Mouse (Mus musculus) MEL (cell line): Measurements from ENCODE around the gene Bpifa2.

Experiments
- BHLHE40 ChIP-seq: IDR thresholded peaks from 2 replicates; pipeline ENCODE4 v1.6.1; 2012; ENCODE audit warnings: low read depth, mild to moderate bottlenecking, inconsistent platforms, low read length, improper control_type of control experiment, borderline replicate concordance
- CTCF ChIP-seq, 3 experiments: IDR thresholded peaks in 2 of 3; conservative IDR thresholded peaks in 1 of 3; 2 replicates each; pipeline ENCODE4 v1.5.1; 2011 to 2012; ENCODE audit warnings: low read length in 3 of 3, low read depth in 2 of 3, mild to moderate bottlenecking in 2 of 3, improper control_type of control experiment in 1 of 3, inconsistent platforms in 1 of 3, mixed read lengths in 1 of 3, moderate library complexity in 1 of 3; ENCODE audit not compliant: control insufficient read depth in 1 of 3, insufficient read depth in 1 of 3, poor library complexity in 1 of 3, severe bottlenecking in 1 of 3
- EP300 ChIP-seq, 2 experiments: IDR thresholded peaks; 2 replicates each; pipeline ENCODE4 v1.6.1; 2011; ENCODE audit warnings: improper control_type of control experiment in 2 of 2, low read length in 2 of 2, low read depth in 1 of 2, mild to moderate bottlenecking in 1 of 2
- GATA1 ChIP-seq: IDR thresholded peaks from 2 replicates; pipeline ENCODE4 v1.6.1; 2011; ENCODE audit warnings: low read depth, low read length, improper control_type of control experiment
- JUND ChIP-seq: IDR thresholded peaks from 2 replicates; pipeline ENCODE4 v1.6.1; 2011; ENCODE audit warnings: low read depth, mild to moderate bottlenecking, improper control_type of control experiment, low read length
- NRF1 ChIP-seq: IDR thresholded peaks from 2 replicates; pipeline ENCODE4 v1.6.1; 2014; ENCODE audit warnings: low read depth, mild to moderate bottlenecking, inconsistent platforms, low read length, improper control_type of control experiment, moderate library complexity; ENCODE audit not compliant: poor library complexity, insufficient read depth, severe bottlenecking
- POLR2A ChIP-seq, 2 experiments: IDR thresholded peaks; 2 replicates each; pipeline ENCODE4 v1.6.1; 2011 to 2012; ENCODE audit warnings: low read length in 2 of 2, mild to moderate bottlenecking in 2 of 2, control low read depth in 1 of 2, improper control_type of control experiment in 1 of 2, low read depth in 1 of 2, moderate library complexity in 1 of 2; ENCODE audit not compliant: control insufficient read depth in 1 of 2, insufficient read depth in 1 of 2, poor library complexity in 1 of 2
- RAD21 ChIP-seq: IDR thresholded peaks from 2 replicates; pipeline ENCODE4 v1.6.1; 2011; ENCODE audit warnings: mild to moderate bottlenecking, low read depth, low read length, improper control_type of control experiment
- TCF12 ChIP-seq: IDR thresholded peaks from 2 replicates; pipeline ENCODE4 v1.6.1; 2014; ENCODE audit warnings: low read depth, mild to moderate bottlenecking, inconsistent platforms, low read length, improper control_type of control experiment, moderate library complexity
- USF1 ChIP-seq: IDR thresholded peaks from 2 replicates; pipeline ENCODE4 v1.6.1; 2014; ENCODE audit warnings: low read depth, mild to moderate bottlenecking, inconsistent platforms, low read length, improper control_type of control experiment, moderate library complexity

DNA sequence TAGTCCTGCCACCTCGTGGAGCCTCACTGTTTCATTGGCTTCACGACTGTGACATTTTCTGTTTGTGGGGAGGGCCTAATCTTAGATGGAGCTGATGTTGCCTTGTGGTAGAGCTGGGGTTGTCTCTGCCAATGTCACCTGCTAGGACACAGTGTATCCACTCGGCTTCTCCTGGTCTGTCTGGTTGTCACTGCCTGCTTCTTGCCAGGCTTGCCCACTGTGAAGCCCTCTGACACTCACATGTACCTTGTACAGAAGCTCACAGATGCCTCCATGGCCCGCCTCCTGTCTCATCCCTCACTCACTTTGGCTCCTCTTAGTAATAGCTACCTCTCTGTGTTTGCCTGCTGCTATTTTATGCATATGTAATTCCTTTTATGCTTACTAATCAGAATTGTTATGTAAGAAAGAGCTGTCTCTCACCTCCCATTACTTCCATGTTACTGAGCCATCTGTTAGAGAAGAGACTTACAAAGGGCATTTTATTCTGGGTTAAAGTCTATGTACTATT, 45.2 kb upstream of the Bpifa2 start:
- TF ChIP-seq POLR2A (IDR thresholded peaks at IDR 0.05; ENCODE audit: control insufficient read depth in 1 of 2, insufficient read depth in 1 of 2, low read depth in 1 of 2, low read length in 2 of 2, poor library complexity in 1 of 2) (no peak), EP300 (IDR thresholded peaks at IDR 0.05; ENCODE audit: low read depth in 1 of 2, low read length in 2 of 2) (no peak), BHLHE40 (no peak), TCF12 (no peak), NRF1 (no peak), USF1 (no peak), JUND (no peak), RAD21 (no peak), GATA1 (no peak), CTCF (IDR thresholded peaks at IDR 0.05 in 2 of 3, conservative IDR thresholded peaks at IDR 0.05 in 1 of 3; ENCODE audit: control insufficient read depth in 1 of 3, insufficient read depth in 1 of 3, low read depth in 2 of 3, low read length in 3 of 3, poor library complexity in 1 of 3, severe bottlenecking in 1 of 3) (no peak)
